Mouse (Mus musculus) kidney, adult 18-20 months (tissue): Measurements from ENCODE around the gene Rnf144b.

ENCODE experiments used
- DNase-seq: peaks from one replicate; pipeline ENCODE4 v3.0.0; 2021

The Rnf144b gene

DNA sequence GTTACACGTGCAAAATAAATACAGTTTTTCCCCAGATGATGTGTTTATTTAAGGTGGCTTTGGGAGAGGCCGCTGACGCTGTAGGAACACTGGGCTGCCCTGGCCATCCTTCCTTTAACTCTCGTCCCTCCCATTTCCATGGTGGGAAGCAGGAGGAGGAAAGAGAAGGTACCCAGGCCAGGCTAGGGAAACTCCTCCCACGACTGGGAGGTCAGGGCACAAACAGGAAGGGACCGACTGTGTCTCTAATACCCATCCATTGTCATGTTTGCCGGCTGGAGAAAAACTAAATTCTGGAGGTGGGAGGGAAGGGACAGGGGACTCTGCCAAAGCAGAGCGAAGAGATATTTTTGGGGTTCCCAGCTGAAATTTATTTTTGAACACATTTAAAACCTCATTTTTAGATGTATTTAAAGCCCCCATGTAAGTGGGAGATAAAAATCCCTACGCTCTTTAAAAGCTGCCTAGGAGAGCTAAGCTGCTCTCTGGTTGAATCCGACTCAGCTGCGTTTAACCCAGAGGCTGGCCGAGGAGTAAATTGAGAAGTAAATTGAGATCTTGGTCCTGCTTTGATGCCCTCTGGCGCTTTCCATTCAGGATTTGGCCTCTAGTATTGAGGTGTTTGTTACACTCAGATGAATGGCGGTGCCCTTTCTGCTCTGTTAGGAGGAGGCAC, 102.3 kb downstream of the Rnf144b start:
- no peak for DNase-seq

DNA sequence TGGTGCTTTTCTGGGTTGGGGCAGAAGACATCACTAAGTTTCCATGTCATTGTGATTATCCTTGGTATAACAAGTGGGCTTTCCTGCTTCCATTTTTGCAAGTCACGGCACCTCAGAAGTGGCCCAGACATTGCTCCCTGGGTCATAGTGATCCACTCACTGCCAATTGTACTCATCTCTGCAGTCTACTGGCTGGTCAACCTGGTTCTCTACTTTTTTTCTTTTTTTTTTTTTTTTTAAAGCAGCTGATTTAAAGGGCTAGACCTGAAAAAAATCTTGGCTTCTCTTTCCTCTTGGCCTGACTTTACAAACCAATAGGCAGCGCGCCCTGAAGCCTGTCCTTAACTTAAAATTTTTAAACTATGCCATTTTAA, 102.9 kb downstream of the Rnf144b start:
- no peak for DNase-seq

GRCm38 (mm10) chr13:47225802-47226201, 103.3 kb downstream of the Rnf144b start:
- DNase-seq = no peak

DNA sequence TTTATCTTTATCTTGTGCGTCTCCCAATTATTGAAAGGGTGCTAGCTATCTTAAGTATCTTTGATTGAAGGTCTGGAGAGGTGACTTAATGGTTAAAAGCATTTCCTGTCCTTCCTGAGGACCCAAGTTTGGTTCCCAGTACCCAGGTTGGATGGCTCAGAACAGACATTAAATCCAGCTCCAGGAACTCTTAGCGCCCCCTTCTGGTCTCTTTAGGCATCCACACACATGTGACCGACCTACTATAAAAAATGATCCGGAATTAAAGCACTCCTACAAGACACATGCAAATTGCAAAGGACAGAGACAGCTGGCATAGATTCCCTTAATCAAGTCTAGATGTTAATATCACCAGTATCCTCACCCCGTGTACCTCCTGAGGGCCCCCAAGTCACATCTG, 104.1 kb downstream of the Rnf144b start:
- no peak for DNase-seq

DNA sequence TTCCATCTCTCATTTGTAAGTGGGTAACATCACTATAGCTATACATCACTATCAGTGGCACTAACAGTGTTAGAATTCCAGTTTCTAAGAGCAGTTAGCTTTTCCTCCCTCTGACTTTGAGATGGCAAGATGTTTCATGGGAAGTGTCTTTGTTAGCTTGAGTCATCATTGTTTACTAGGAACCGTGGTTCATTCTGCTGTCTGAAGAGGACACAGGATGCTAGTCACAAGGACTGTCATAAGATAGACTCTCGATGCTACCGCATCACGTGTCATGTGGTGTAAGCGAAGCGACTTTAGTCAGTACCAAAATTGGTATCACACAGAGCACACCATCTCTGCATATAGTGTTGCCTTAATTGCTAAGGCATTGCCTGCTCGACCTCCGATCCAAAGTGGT, 105.7 kb downstream of the Rnf144b start:
- DNase-seq = no peak

- DNase-seq = no peak
These were observed 106.3 kb downstream of the Rnf144b start for GRCm38 (mm10) chr13:47228626-47229190.

GRCm38 (mm10) chr13:47232163-47232562, 109.7 kb downstream of the Rnf144b start:
- DNase-seq = no peak

- DNase-seq = no peak
These were observed 114.9 kb downstream of the Rnf144b start for GRCm38 (mm10) chr13:47237376-47237775.

DNA sequence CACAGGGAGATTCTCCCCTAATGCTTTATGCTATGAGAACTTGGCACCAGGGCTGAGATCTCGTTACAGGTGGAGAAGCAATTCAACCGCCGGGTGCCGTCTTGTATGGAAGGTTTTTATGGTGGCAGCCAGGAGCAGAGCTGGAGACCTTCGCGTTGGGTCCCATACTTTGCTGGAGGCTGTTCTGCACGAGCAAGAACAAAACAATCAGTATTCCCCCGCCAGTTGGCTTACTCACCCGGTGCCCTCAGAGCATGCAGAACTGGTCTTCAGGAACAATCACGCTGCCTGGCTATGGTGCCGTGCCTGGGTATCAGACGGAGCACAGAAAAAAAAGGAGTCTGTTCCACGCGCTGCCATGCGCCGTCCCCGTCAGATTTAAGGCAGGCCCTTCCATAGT, 115.7 kb downstream of the Rnf144b start:
- DNase-seq = no peak

DNA sequence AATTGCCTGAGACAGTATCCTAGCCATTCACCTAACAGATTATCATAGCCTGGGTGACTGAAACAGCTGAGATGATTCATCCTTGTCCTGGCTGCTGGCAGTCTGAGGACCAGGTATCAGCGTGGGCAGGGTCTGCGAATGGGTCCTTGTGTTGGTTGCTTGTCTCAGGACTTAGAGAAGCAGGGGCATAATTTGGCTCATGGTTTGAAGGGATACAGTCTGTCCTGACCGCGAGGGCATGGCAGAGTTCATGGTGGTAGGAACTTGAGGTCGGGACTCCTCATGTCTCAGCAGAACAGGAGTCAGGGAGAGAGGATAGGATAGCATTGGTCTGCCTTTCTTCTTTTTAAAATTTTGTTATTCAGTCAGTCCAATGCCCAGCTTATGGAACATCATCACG, 121.1 kb downstream of the Rnf144b start:
- no peak for DNase-seq

GRCm38 (mm10) chr13:47244771-47245170, 122.3 kb downstream of the Rnf144b start:
- DNase-seq = no peak

- no peak for DNase-seq
These were observed 124.0 kb downstream of the Rnf144b start for GRCm38 (mm10) chr13:47246459-47246858.

GRCm38 (mm10) chr13:47247156-47247800, 124.8 kb downstream of the Rnf144b start:
- DNase-seq = no peak

DNA sequence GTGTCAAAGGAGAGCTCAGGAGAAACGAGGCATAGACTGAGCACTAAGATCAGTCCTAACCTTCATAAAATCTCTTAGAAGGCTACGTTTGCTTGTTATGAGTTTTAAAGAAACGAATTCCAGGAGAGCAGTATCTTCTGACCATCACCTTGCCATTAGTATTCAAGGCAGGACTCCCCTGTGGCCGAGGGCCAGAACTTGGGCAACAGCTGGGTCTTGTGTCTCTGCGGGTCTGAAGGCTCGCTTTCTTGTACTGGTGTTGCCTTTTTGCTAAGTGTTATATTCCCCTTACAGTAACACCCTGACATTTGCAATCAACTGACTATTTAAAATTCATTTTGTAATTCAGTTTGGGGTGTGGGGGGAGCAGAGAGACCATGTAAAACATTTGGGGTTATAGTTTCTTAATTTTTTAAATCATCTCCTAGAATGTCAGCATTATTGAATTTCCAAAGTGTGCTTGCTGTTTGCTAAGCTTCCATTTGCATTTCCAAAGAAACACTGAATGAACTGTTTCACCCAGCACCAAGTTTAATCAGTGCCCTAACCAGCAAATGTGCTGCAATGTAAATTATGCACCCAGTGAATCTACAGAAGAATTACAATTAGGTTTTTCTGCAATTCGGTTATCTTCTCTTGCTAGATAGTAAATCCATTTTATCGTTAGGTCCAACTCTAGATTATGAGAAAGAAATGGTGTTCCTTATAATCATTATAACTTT, 126.0 kb downstream of the Rnf144b start:
- DNase-seq = no peak

- DNase-seq = no peak
These were observed 128.2 kb downstream of the Rnf144b start for GRCm38 (mm10) chr13:47250615-47251014.

GRCm38 (mm10) chr13:47251114-47251764, 128.8 kb downstream of the Rnf144b start:
- DNase-seq = no peak

DNA sequence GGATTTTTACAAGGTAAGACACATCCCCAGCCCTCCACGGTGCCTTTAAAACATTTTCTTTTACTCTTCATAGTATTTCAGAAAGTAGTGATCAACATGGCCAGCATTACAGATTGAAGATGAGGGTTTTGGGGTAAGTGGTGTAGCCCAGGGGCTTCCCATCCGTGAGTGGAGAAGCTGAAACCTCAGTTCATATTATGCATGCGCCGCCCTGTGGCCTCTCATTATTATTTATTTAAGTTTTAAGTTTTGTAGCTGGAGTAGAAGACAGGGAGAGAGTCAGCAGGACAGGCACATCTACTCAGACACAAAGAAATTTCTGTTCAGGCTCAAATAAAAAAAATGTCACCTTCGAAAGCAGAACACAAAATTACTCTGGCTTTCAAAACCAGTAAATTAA, 131.3 kb downstream of the Rnf144b start:
- DNase-seq = no peak

DNA sequence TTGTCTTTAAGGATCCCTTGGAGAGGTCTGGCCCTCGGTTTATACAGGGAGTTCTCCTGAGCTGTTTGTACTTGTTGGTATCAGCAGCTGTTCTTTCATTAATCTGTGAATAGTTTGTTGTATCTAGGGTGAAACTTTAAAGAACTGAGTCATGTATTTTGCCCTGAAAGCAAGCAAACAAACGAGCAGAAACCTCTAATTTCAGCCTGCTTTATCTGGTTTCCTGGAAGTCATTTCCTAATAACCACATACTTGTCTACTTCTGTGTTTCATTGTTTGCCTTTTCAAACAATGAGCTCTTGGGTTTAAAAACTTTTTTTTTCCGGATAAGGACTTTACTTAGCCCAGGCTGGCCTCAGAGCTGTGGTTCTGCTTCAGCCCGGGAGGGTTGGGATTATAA, 136.8 kb downstream of the Rnf144b start:
- no peak for DNase-seq

DNA sequence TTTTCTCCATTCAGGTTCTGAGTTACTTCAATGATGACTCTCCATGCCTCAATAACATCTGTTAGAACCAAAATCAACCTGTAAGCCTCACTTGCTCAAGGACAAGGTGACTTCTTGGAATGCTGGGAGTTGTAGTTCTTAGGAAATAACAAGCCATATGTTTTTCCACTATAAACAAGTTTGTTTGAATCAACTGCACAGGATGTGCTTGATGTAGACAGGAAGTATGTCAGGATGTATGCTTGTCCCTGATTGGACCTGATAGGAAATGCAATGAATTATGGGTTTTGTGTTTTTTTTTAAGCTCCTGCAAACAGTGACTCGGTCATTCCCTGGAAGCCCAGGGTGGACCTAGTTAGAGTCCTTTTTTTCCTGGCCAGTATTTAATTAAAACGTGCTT, 139.5 kb downstream of the Rnf144b start:
- DNase-seq = no peak

GRCm38 (mm10) chr13:47264382-47264781, 141.9 kb downstream of the Rnf144b start:
- no peak for DNase-seq

- no peak for DNase-seq
These were observed 144.0 kb downstream of the Rnf144b start for GRCm38 (mm10) chr13:47266411-47266810.

GRCm38 (mm10) chr13:47268227-47268626, 145.8 kb downstream of the Rnf144b start:
- no peak for DNase-seq

- DNase-seq = no peak
These were observed 150.5 kb downstream of the Rnf144b start for GRCm38 (mm10) chr13:47272928-47273327.
